Mouse (Mus musculus): ENCODE results near the gene Cep85l. TPM values are rescaled to one million over a fixed set of nuclear protein-coding genes. Genes with fewer than 3 reads are reported as not detected.

Cep85l gene
- total RNA-seq, 1 experiment from 2014 or later = 28.1 TPM

- ATAC-seq (replicated peaks in 1 of 2; ENCODE audit: insufficient read depth in 1 of 2, low FRiP score in 2 of 2, low TSS enrichment in 1 of 2, low read depth in 1 of 2, poor library complexity in 2 of 2, severe bottlenecking in 2 of 2) = no peak
These were observed 30.5 kb downstream of the Cep85l start for GRCm38 (mm10) chr10:53349254-53349653.

- ATAC-seq (replicated peaks in 1 of 2; ENCODE audit: insufficient read depth in 1 of 2, low FRiP score in 2 of 2, low TSS enrichment in 1 of 2, low read depth in 1 of 2, poor library complexity in 2 of 2, severe bottlenecking in 2 of 2) = peak; percentile 93 to 99
These were observed 31.7 kb downstream of the Cep85l start for GRCm38 (mm10) chr10:53347787-53348755.

GRCm38 (mm10) chr10:53346916-53347315 lies 32.8 kb downstream of the Cep85l start:
- no peak for ATAC-seq (replicated peaks in 1 of 2; ENCODE audit: insufficient read depth in 1 of 2, low FRiP score in 2 of 2, low TSS enrichment in 1 of 2, low read depth in 1 of 2, poor library complexity in 2 of 2, severe bottlenecking in 2 of 2)

- ATAC-seq (replicated peaks in 1 of 2; ENCODE audit: insufficient read depth in 1 of 2, low FRiP score in 2 of 2, low TSS enrichment in 1 of 2, low read depth in 1 of 2, poor library complexity in 2 of 2, severe bottlenecking in 2 of 2) = peak in 1 of 2 experiments; percentile 35; a peak in 1 of 4 replicates
These were observed 33.2 kb downstream of the Cep85l start for GRCm38 (mm10) chr10:53346506-53346905.

- ATAC-seq (replicated peaks in 1 of 2; ENCODE audit: insufficient read depth in 1 of 2, low FRiP score in 2 of 2, low TSS enrichment in 1 of 2, low read depth in 1 of 2, poor library complexity in 2 of 2, severe bottlenecking in 2 of 2) = no peak
These were observed 34.2 kb downstream of the Cep85l start for GRCm38 (mm10) chr10:53345508-53345907.

GRCm38 (mm10) chr10:53343865-53344264 lies 35.9 kb downstream of the Cep85l start:
- no peak for ATAC-seq (replicated peaks in 1 of 2; ENCODE audit: insufficient read depth in 1 of 2, low FRiP score in 2 of 2, low TSS enrichment in 1 of 2, low read depth in 1 of 2, poor library complexity in 2 of 2, severe bottlenecking in 2 of 2)

GRCm38 (mm10) chr10:53343384-53343783 lies 36.4 kb downstream of the Cep85l start:
- ATAC-seq (replicated peaks in 1 of 2; ENCODE audit: insufficient read depth in 1 of 2, low FRiP score in 2 of 2, low TSS enrichment in 1 of 2, low read depth in 1 of 2, poor library complexity in 2 of 2, severe bottlenecking in 2 of 2) = no peak

- no peak for ATAC-seq (replicated peaks in 1 of 2; ENCODE audit: insufficient read depth in 1 of 2, low FRiP score in 2 of 2, low TSS enrichment in 1 of 2, low read depth in 1 of 2, poor library complexity in 2 of 2, severe bottlenecking in 2 of 2)
These were observed 37.5 kb downstream of the Cep85l start for GRCm38 (mm10) chr10:53342166-53342728.

- ATAC-seq (replicated peaks in 1 of 2; ENCODE audit: insufficient read depth in 1 of 2, low FRiP score in 2 of 2, low TSS enrichment in 1 of 2, low read depth in 1 of 2, poor library complexity in 2 of 2, severe bottlenecking in 2 of 2) = peak; percentile 73 to 82; a peak in 3 of 4 replicates
These were observed 38.3 kb downstream of the Cep85l start for GRCm38 (mm10) chr10:53341288-53341965.

GRCm38 (mm10) chr10:53339045-53339444 lies 40.7 kb downstream of the Cep85l start:
- ATAC-seq (replicated peaks in 1 of 2; ENCODE audit: insufficient read depth in 1 of 2, low FRiP score in 2 of 2, low TSS enrichment in 1 of 2, low read depth in 1 of 2, poor library complexity in 2 of 2, severe bottlenecking in 2 of 2) = no peak

- no peak for ATAC-seq (replicated peaks in 1 of 2; ENCODE audit: insufficient read depth in 1 of 2, low FRiP score in 2 of 2, low TSS enrichment in 1 of 2, low read depth in 1 of 2, poor library complexity in 2 of 2, severe bottlenecking in 2 of 2)
These were observed 42.4 kb downstream of the Cep85l start, which contains the start of gene Pln for GRCm38 (mm10) chr10:53337162-53337923. Pln (plus strand) TSS chr10:53337667.

- ATAC-seq (replicated peaks in 1 of 2; ENCODE audit: insufficient read depth in 1 of 2, low FRiP score in 2 of 2, low TSS enrichment in 1 of 2, low read depth in 1 of 2, poor library complexity in 2 of 2, severe bottlenecking in 2 of 2) = peak; percentile 38 to 45; a peak in 3 of 4 replicates
These were observed 43.8 kb downstream of the Cep85l start for GRCm38 (mm10) chr10:53335974-53336373.

- ATAC-seq (replicated peaks in 1 of 2; ENCODE audit: insufficient read depth in 1 of 2, low FRiP score in 2 of 2, low TSS enrichment in 1 of 2, low read depth in 1 of 2, poor library complexity in 2 of 2, severe bottlenecking in 2 of 2) = peak; percentile 40; a peak in 3 of 4 replicates
These were observed 44.5 kb downstream of the Cep85l start for GRCm38 (mm10) chr10:53335266-53335665.

GRCm38 (mm10) chr10:53332752-53333151 lies 47.0 kb downstream of the Cep85l start:
- no peak for ATAC-seq (replicated peaks in 1 of 2; ENCODE audit: insufficient read depth in 1 of 2, low FRiP score in 2 of 2, low TSS enrichment in 1 of 2, low read depth in 1 of 2, poor library complexity in 2 of 2, severe bottlenecking in 2 of 2)

- ATAC-seq (replicated peaks in 1 of 2; ENCODE audit: insufficient read depth in 1 of 2, low FRiP score in 2 of 2, low TSS enrichment in 1 of 2, low read depth in 1 of 2, poor library complexity in 2 of 2, severe bottlenecking in 2 of 2) = no peak
These were observed 50.5 kb downstream of the Cep85l start for GRCm38 (mm10) chr10:53329257-53329656.

GRCm38 (mm10) chr10:53326367-53326766 lies 53.4 kb downstream of the Cep85l start:
- ATAC-seq (replicated peaks in 1 of 2; ENCODE audit: insufficient read depth in 1 of 2, low FRiP score in 2 of 2, low TSS enrichment in 1 of 2, low read depth in 1 of 2, poor library complexity in 2 of 2, severe bottlenecking in 2 of 2) = no peak

- ATAC-seq (replicated peaks in 1 of 2; ENCODE audit: insufficient read depth in 1 of 2, low FRiP score in 2 of 2, low TSS enrichment in 1 of 2, low read depth in 1 of 2, poor library complexity in 2 of 2, severe bottlenecking in 2 of 2) = peak in 1 of 2 experiments; percentile 58; a peak in 2 of 4 replicates
These were observed 55.1 kb downstream of the Cep85l start for GRCm38 (mm10) chr10:53324663-53325062.

All from hematopoietic stem cell, adult 5-6 weeks (primary cell).